Mouse (Mus musculus): ENCODE results near the gene Acot7. TPM values are rescaled to one million over a fixed set of nuclear protein-coding genes. Genes with fewer than 3 reads are reported as not detected.

The Acot7 gene
- 61.0 and 64.4 TPM in 2 replicates for polyA plus RNA-seq (2016; fragmentation: Nextera tagmentation; extraction: Ambion mirVana)

GRCm38 (mm10) chr4:152177537-152178343 lies at the start of gene Acot7:
Gene Acot7 (plus strand): TSS chr4:152178134.
- peaks cover 14% of the 10 kb centered on the region for H3K36me3 ChIP-seq (replicated peaks)
- peaks cover 39% of the 10 kb centered on the region for H3K4me1 ChIP-seq
- no peaks in the 10 kb centered on the region for H3K9me3 ChIP-seq
- H3K27ac ChIP-seq: peak within 1 kb of the TSS; percentile 96
- H3K4me3 ChIP-seq: peak within 1 kb of the TSS; percentile 88
- under 1% methylated on average over 108 of the region's 108 CpGs for WGBS
- DNase-seq (ENCODE audit: extremely low spot score, low spot score): peak; percentile 91
- peaks cover 72% of the 10 kb centered on the region for H3K27me3 ChIP-seq (ENCODE audit: poor library complexity, severe bottlenecking)

GRCm38 (mm10) chr4:152128784-152129183 lies 49.1 kb upstream of the Acot7 start:
- Histone ChIP-seq H3K4me3 (no peak overlapping the region), H3K36me3 (replicated peaks) (no peaks in the 10 kb centered on the region), H3K27ac (no peak overlapping the region), H3K9me3 (no peaks in the 10 kb centered on the region), H3K27me3 (ENCODE audit: poor library complexity, severe bottlenecking) (peaks cover 100% of the 10 kb centered on the region), H3K4me1 (peaks cover 81% of the 10 kb centered on the region)
- no peak for DNase-seq (ENCODE audit: extremely low spot score, low spot score)
- WGBS: 43% methylated on average over 5 of the region's 5 CpGs

- peaks cover 78% of the 10 kb centered on the region for H3K4me1 ChIP-seq
- no peaks in the 10 kb centered on the region for H3K9me3 ChIP-seq
- 20% methylated on average over 13 of the region's 13 CpGs for WGBS
- peaks cover 100% of the 10 kb centered on the region for H3K27me3 ChIP-seq (ENCODE audit: poor library complexity, severe bottlenecking)
- H3K36me3 ChIP-seq (replicated peaks): no peaks in the 10 kb centered on the region
- H3K27ac ChIP-seq: peak overlapping the region; percentile 16; the same call in 1 of the 2 replicates
- peak overlapping the region; percentile 50 for H3K4me3 ChIP-seq
- DNase-seq (ENCODE audit: extremely low spot score, low spot score): no peak
Measured at GRCm38 (mm10) chr4:152129395-152129930, 48.5 kb upstream of the Acot7 start.

- peak; percentile 62 for DNase-seq (ENCODE audit: extremely low spot score, low spot score)
- H3K36me3 ChIP-seq (replicated peaks): no peaks in the 10 kb centered on the region
- 1% methylated on average over 85 of the region's 85 CpGs for WGBS
- H3K9me3 ChIP-seq: no peaks in the 10 kb centered on the region
- peak overlapping the region; percentile 77 for H3K27ac ChIP-seq
- H3K4me3 ChIP-seq: peak overlapping the region; percentile 50
- peaks cover 64% of the 10 kb centered on the region for H3K4me1 ChIP-seq
- peaks cover 100% of the 10 kb centered on the region for H3K27me3 ChIP-seq (ENCODE audit: poor library complexity, severe bottlenecking)
Measured at GRCm38 (mm10) chr4:152130771-152131653, 46.9 kb upstream of the Acot7 start.

GRCm38 (mm10) chr4:152131809-152132771 lies 45.8 kb upstream of the Acot7 start:
- peaks cover 100% of the 10 kb centered on the region for H3K27me3 ChIP-seq (ENCODE audit: poor library complexity, severe bottlenecking)
- DNase-seq (ENCODE audit: extremely low spot score, low spot score): peak; percentile 44
- peak overlapping the region; percentile 50 for H3K4me3 ChIP-seq
- H3K36me3 ChIP-seq (replicated peaks): no peaks in the 10 kb centered on the region
- H3K27ac ChIP-seq: peak overlapping the region; percentile 77
- no peaks in the 10 kb centered on the region for H3K9me3 ChIP-seq
- H3K4me1 ChIP-seq: peaks cover 60% of the 10 kb centered on the region
- WGBS: 3% methylated on average over 50 of the region's 50 CpGs

GRCm38 (mm10) chr4:152132772-152133169 lies 45.2 kb upstream of the Acot7 start:
- Histone ChIP-seq H3K4me1 (peaks cover 60% of the 10 kb centered on the region), H3K4me3 (0 out of 2 replicates have a peak overlapping the region, but pooled peaks have one; percentile 50)
- 18% methylated on average over 10 of the region's 10 CpGs for WGBS

GRCm38 (mm10) chr4:152133213-152133612 lies 44.7 kb upstream of the Acot7 start:
- Histone ChIP-seq H3K4me3 (no peak overlapping the region), H3K36me3 (replicated peaks) (no peaks in the 10 kb centered on the region), H3K27ac (no peak overlapping the region; the same call in 1 of the 2 replicates), H3K27me3 (ENCODE audit: poor library complexity, severe bottlenecking) (peaks cover 100% of the 10 kb centered on the region), H3K9me3 (no peaks in the 10 kb centered on the region), H3K4me1 (peaks cover 59% of the 10 kb centered on the region)
- DNase-seq (ENCODE audit: extremely low spot score, low spot score): no peak
- 47% methylated on average over 5 of the region's 5 CpGs for WGBS

More at GRCm38 (mm10) chr4:152132772-152133169, 45.2 kb upstream of the Acot7 start:
- no peak for DNase-seq (ENCODE audit: extremely low spot score, low spot score)
- Histone ChIP-seq H3K27ac (no peak overlapping the region), H3K27me3 (ENCODE audit: poor library complexity, severe bottlenecking) (peaks cover 100% of the 10 kb centered on the region), H3K9me3 (no peaks in the 10 kb centered on the region), H3K36me3 (replicated peaks) (no peaks in the 10 kb centered on the region)

GRCm38 (mm10) chr4:152134507-152134906 lies 43.4 kb upstream of the Acot7 start:
- Histone ChIP-seq H3K27ac (no peak overlapping the region), H3K27me3 (ENCODE audit: poor library complexity, severe bottlenecking) (peaks cover 100% of the 10 kb centered on the region), H3K9me3 (no peaks in the 10 kb centered on the region), H3K4me3 (no peak overlapping the region), H3K4me1 (peaks cover 57% of the 10 kb centered on the region), H3K36me3 (replicated peaks) (no peaks in the 10 kb centered on the region)
- peak; percentile 58 for DNase-seq (ENCODE audit: extremely low spot score, low spot score)

- WGBS: 86% methylated on average over 12 of the region's 12 CpGs
- Histone ChIP-seq H3K4me3 (no peak overlapping the region), H3K27ac (no peak overlapping the region), H3K4me1 (peaks cover 49% of the 10 kb centered on the region), H3K36me3 (replicated peaks) (no peaks in the 10 kb centered on the region), H3K27me3 (ENCODE audit: poor library complexity, severe bottlenecking) (peaks cover 97% of the 10 kb centered on the region), H3K9me3 (no peaks in the 10 kb centered on the region)
- no peak for DNase-seq (ENCODE audit: extremely low spot score, low spot score)
Measured at GRCm38 (mm10) chr4:152135363-152135762, 42.6 kb upstream of the Acot7 start.

- DNase-seq (ENCODE audit: extremely low spot score, low spot score): no peak
- Histone ChIP-seq H3K27me3 (ENCODE audit: poor library complexity, severe bottlenecking) (peaks cover 97% of the 10 kb centered on the region), H3K27ac (no peak overlapping the region), H3K9me3 (no peaks in the 10 kb centered on the region), H3K4me1 (peaks cover 39% of the 10 kb centered on the region), H3K4me3 (no peak overlapping the region), H3K36me3 (replicated peaks) (no peaks in the 10 kb centered on the region)
- 33% methylated on average over 6 of the region's 6 CpGs for WGBS
Measured at GRCm38 (mm10) chr4:152136112-152136875, 41.6 kb upstream of the Acot7 start.

GRCm38 (mm10) chr4:152136876-152137250 lies 41.1 kb upstream of the Acot7 start:
- Histone ChIP-seq H3K4me1 (peaks cover 34% of the 10 kb centered on the region), H3K36me3 (replicated peaks) (no peaks in the 10 kb centered on the region), H3K27me3 (ENCODE audit: poor library complexity, severe bottlenecking) (peaks cover 97% of the 10 kb centered on the region), H3K27ac (no peak overlapping the region), H3K9me3 (no peaks in the 10 kb centered on the region), H3K4me3 (no peak overlapping the region)
- DNase-seq (ENCODE audit: extremely low spot score, low spot score): no peak
- 87% methylated on average over 2 of the region's 2 CpGs for WGBS

Data from forebrain, embryonic 10.5 days (tissue).